Mouse (Mus musculus) frontal cortex, postnatal 10 days (tissue): ENCODE measurements at regions not wholly inside any gene's neighbourhood (a gene's known extent, or its start where the extent isn't known, plus 50 kb on each side); places are given as distances from the start of the nearest gene placed in this dataset.

Source experiments
- DNase-seq, 2 experiments: peaks; one replicate each; pipeline ENCODE4 v3.0.0; 2022; ENCODE audit warnings: low spot score in 2 of 2, mixed read lengths in 1 of 2

GRCm38 (mm10) chr14:62058100-62058499, 234.3 kb upstream of the Rnaseh2b start:
- DNase-seq, result no peak

DNA sequence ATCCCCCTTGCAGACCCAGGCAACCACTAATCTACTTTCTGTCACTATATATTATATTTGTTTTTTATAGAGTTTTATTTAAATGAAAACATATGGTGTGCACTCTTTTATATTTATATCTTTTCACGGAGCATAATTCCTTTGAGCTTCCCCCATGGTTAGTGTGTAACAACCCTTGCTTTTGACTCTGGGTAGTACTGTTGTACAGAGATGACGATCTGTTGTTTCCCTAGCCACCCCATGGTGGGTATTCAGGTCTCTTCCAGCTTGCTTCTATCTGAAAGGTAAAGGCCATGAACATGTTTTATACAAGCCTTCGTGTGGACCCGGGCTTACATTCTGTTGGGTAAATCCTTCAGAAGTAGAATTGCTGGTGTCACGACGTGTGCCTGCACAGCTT, 221.2 kb upstream of the Rnaseh2b start:
- no peak for DNase-seq

- no peak for DNase-seq
Measured at GRCm38 (mm10) chr14:62084047-62084446, 208.3 kb upstream of the Rnaseh2b start.

DNA sequence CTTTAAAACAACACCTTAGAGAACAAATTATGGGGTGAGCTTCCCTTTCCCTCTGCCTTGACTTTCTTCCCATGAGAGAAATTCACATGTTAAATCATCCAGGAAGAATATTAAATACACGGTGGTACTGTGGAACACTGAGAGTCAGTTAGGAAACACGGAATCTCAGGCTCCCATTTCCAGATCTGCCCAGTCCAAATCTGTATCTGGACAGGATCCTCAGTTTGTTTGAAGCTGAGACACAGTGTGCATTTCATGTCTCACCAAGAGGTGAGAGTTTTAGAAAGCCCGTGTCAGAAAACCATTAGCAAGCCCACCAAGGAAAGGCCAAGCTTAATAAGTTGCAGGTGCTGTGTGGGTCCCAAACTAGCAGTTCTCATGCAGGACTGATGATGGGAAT, 204.2 kb upstream of the Rnaseh2b start:
- DNase-seq, result no peak

DNA sequence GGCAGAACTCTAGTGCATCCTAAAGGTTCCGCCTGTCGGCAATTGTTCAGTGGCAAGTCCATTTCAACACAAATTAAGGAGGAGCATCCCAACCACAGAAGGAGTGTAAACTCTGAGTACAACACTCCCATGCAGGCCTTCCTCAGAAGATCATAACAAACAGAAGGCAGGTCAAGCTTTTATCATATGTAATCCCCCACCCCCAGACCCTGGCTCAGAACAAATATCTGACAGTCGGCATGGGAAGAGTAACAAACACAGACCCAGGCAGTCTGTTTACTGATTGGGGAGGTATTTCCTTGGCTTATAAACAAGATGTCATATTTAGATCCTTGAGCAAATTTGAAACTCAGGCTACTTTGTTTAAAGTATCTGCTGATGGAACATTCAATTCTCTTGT, 174.9 kb upstream of the Rnaseh2b start:
- DNase-seq, result no peak

GRCm38 (mm10) chr14:62118542-62118953, 173.8 kb upstream of the Rnaseh2b start:
- DNase-seq, result no peak

- DNase-seq, result no peak
Measured at GRCm38 (mm10) chr14:62128918-62129317, 163.5 kb upstream of the Rnaseh2b start.

- no peak for DNase-seq
Measured at GRCm38 (mm10) chr14:62132353-62132816, 160.0 kb upstream of the Rnaseh2b start.

- DNase-seq, result no peak
Measured at GRCm38 (mm10) chr14:62137981-62138380, 154.4 kb upstream of the Rnaseh2b start.

DNA sequence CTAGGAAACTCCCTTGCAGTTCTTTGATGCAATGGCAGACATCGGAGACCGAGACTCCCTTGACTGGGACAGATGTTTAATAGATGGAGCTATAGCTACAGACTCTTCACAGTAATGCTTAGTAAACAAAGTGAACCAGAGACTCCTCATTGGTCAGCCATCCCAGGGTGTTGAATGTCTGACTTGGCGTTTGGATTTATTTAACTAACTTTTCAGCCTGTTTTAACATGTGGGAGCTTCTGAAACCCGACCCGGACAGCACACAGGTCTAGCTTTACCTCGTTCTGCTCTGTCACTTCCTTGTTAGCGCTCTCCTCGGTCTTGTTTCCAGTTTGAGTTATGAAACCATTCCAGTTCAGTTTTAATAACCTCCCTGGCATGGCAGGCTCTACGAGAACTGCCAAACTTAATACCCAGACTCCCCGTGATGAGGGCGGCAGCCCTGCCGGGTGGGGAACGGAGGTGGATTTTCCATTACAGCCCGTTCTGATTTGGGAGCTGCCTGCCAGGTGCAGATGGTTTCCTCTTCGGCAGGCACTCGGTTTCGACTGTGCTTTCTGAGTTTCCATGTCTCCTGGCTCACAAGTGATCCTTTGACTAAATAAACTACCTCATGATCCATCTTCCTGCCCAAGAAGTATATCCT, 147.9 kb upstream of the Rnaseh2b start:
- DNase-seq, result no peak

DNA sequence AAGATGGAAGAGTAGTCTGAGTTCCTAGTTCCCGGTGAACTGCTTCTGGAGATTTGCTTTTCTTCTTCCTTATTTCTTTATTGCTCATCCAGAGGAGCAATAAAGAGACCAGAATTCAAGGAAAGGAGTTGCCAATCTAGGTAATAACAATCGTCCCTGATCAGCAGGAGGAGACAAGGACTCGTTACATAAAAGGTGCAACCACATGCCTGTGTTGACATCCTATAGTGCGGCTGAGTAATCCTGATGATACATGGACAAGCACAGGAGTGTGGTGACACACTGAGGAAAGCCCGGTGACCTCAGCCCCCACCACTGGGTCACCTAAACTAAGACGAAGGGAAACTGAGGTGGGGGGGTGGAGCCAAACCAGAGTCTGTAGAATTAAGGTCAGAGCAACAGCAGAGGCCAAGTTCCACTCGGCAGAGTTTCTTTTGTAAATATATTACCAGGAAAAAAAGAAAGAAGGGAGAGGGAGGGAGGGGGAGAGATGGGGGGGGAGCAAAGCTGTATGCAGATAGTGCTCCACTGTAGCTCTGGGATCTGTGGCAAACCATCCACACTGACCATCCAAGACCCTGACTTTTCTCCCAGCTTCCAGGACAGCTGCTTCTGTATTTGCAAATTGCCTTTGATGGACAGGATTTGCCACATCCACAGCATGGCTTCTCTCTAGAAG, 135.2 kb upstream of the Rnaseh2b start:
- no peak for DNase-seq

DNA sequence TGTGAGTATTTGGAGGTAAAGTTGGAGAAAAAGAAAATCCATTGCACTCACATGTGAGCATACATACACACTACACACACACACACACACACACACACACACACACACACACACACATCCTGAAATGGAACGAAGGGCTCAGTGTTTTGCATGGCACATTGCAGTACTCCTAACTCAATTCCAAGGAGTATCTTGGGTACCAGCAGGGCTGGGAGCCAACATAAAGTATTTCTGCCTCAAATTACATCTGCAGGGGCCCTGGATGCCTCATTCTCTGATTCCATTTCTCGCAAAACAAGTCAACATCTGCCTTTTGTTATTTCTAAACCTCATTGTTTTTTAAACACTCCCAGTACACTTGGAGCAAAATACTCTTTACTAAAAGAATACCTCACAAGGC, 132.7 kb upstream of the Rnaseh2b start:
- DNase-seq, result no peak

- DNase-seq, result no peak
Measured at GRCm38 (mm10) chr14:62163120-62163796, 129.1 kb upstream of the Rnaseh2b start.

GRCm38 (mm10) chr14:62164918-62165317, 127.5 kb upstream of the Rnaseh2b start:
- no peak for DNase-seq

GRCm38 (mm10) chr14:62166006-62166405, 126.4 kb upstream of the Rnaseh2b start:
- no peak for DNase-seq

DNA sequence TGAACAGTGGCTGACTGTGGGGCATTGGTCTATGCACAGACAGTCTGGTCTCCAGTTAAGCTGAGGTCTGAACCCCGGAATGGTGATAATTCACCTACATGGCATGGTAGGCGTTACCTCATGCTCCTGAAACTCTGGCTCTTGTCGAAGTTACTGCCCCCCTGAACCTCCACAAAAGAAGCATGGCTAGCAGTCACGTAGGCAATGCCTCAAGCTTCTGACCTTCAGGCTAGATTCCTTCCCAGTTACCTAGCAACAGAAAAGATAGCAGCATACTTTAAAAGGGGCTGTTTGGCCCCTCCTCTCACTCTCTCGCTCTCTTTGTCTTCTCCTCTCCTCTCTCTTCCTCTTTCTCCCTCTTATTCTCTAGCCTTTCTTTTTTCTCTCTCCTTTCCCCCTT, 125.8 kb upstream of the Rnaseh2b start:
- no peak for DNase-seq

- no peak for DNase-seq
Measured at GRCm38 (mm10) chr14:62167090-62167489, 125.3 kb upstream of the Rnaseh2b start.

- no peak for DNase-seq
Measured at GRCm38 (mm10) chr14:62168711-62169110, 123.7 kb upstream of the Rnaseh2b start.

- DNase-seq, result no peak
Measured at GRCm38 (mm10) chr14:62170385-62170784, 122.0 kb upstream of the Rnaseh2b start.

DNA sequence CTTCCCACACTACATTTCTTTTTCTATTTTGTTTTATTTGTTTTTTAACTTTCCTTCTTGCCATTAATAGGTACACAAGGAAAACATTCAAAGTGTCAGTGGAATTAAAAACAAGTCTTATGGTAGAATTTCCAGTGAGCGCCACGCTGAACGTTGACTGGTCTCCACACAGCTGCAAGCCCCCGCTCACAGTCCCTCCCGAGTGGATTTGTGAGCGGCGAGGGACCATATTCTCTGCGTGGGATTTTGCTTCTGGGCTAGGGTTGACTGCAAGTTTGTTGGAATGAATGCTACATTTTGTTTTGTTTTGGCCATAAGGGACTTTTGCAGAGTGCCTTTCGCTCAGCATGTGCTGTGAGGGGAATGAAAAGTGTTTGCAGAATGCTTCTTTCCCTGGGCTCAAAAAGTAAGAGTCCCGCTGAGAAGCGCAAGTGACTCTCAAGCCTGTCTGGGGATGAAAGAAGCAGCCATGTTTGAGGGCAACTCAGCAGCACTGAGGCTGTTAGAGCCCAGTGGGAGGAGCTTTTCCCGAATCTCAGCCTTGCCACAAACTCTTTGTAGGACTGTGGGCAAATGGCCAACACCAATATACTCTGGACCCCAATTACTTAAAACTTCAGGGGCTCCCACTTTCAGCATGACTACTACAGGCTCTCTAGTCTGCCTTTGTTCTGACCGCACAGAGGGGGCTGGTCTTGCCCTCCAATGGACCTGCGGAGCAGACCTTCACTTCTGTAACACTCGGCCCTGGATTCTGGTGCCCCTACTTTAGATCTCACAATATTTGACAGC, 120.9 kb upstream of the Rnaseh2b start:
- no peak for DNase-seq

- DNase-seq, result peak; percentile 49 to 52
Measured at GRCm38 (mm10) chr14:62173835-62174530, 118.4 kb upstream of the Rnaseh2b start.
